Mouse (Mus musculus) MEL (cell line): ENCODE data around the gene Stag1. TPM values are rescaled to one million over a fixed set of nuclear protein-coding genes. Genes with fewer than 3 reads are reported as not detected.

Experiments
- DNase-seq: peaks from one replicate; pipeline ENCODE4 v3.0.0; 2011; ENCODE audit warnings: low read depth, low spot score
- H3K27ac ChIP-seq: 2 replicates; pipeline ENCODE4 v1.5.1; 2012; ENCODE audit warnings: low read depth, mild to moderate bottlenecking, control low read depth, low read length, moderate library complexity; ENCODE audit not compliant: control insufficient read depth
- H3K27me3 ChIP-seq, 2 experiments: fragments of 150-350 bp in 1 of 2; sonication (generic) in 1 of 2; 2 replicates each; pipeline ENCODE4 v1.6.1; 2012; ENCODE audit warnings: low read length in 2 of 2, mild to moderate bottlenecking in 2 of 2, improper control_type of control experiment in 1 of 2, moderate library complexity in 1 of 2; ENCODE audit not compliant: insufficient read depth in 2 of 2, control insufficient read depth in 1 of 2
- H3K36me3 ChIP-seq, 2 experiments: 2 replicates each; pipeline ENCODE4 v1.6.1; 2012 to 2014; ENCODE audit warnings: low read length in 2 of 2, improper control_type of control experiment in 1 of 2, inconsistent platforms in 1 of 2, mild to moderate bottlenecking in 1 of 2; ENCODE audit not compliant: insufficient read depth in 2 of 2, control insufficient read depth in 1 of 2
- H3K4me1 ChIP-seq, 2 experiments: fragments of 150-350 bp in 1 of 2; sonication (generic) in 1 of 2; 2 replicates each; pipeline ENCODE4 v1.6.1; 2012; ENCODE audit warnings: low read length in 2 of 2, improper control_type of control experiment in 1 of 2, mild to moderate bottlenecking in 1 of 2; ENCODE audit not compliant: insufficient read depth in 2 of 2, control insufficient read depth in 1 of 2
- H3K4me3 ChIP-seq, 2 experiments: fragments of 150-350 bp in 1 of 2; sonication (generic) in 1 of 2; 2 replicates each; pipeline ENCODE4 v1.5.1; 2012; ENCODE audit warnings: low read depth in 2 of 2, low read length in 2 of 2, mild to moderate bottlenecking in 2 of 2, moderate library complexity in 2 of 2, control low read depth in 1 of 2, improper control_type of control experiment in 1 of 2; ENCODE audit not compliant: control insufficient read depth in 1 of 2, insufficient read depth in 1 of 2
- H3K79me2 ChIP-seq: 2 replicates; pipeline ENCODE4 v1.6.1; 2012; ENCODE audit warnings: mild to moderate bottlenecking, low read length, moderate library complexity; ENCODE audit not compliant: control insufficient read depth, poor library complexity, insufficient read depth
- H3K9ac ChIP-seq: 2 replicates; pipeline ENCODE4 v1.6.1; 2012; ENCODE audit warnings: low read depth, mild to moderate bottlenecking, control low read depth, low read length, moderate library complexity; ENCODE audit not compliant: control insufficient read depth, poor library complexity, severe bottlenecking
- H3K9me3 ChIP-seq: fragments of 150-350 bp; sonication (generic); replicated peaks from 2 replicates; pipeline ENCODE4 v1.6.1; 2012; ENCODE audit warnings: mild to moderate bottlenecking, low read length, improper control_type of control experiment, moderate library complexity; ENCODE audit not compliant: insufficient read depth
- CHD1 ChIP-seq: IDR thresholded peaks from 2 replicates; pipeline ENCODE4 v1.6.1; 2012; ENCODE audit warnings: low read depth, mild to moderate bottlenecking, inconsistent platforms, low read length, improper control_type of control experiment
- CHD2 ChIP-seq: IDR thresholded peaks from 2 replicates; pipeline ENCODE4 v1.6.1; 2011; ENCODE audit warnings: low read length, improper control_type of control experiment
- CTCF ChIP-seq, 3 experiments: IDR thresholded peaks in 2 of 3; conservative IDR thresholded peaks in 1 of 3; 2 replicates each; pipeline ENCODE4 v1.5.1; 2011 to 2012; ENCODE audit warnings: low read length in 3 of 3, low read depth in 2 of 3, mild to moderate bottlenecking in 2 of 3, improper control_type of control experiment in 1 of 3, inconsistent platforms in 1 of 3, mixed read lengths in 1 of 3, moderate library complexity in 1 of 3; ENCODE audit not compliant: control insufficient read depth in 1 of 3, insufficient read depth in 1 of 3, poor library complexity in 1 of 3, severe bottlenecking in 1 of 3
- E2F4 ChIP-seq: IDR thresholded peaks from 2 replicates; pipeline ENCODE4 v1.6.1; 2011; ENCODE audit warnings: low read depth, low read length, improper control_type of control experiment, borderline replicate concordance
- EP300 ChIP-seq, 2 experiments: IDR thresholded peaks; 2 replicates each; pipeline ENCODE4 v1.6.1; 2011; ENCODE audit warnings: improper control_type of control experiment in 2 of 2, low read length in 2 of 2, low read depth in 1 of 2, mild to moderate bottlenecking in 1 of 2
- ETS1 ChIP-seq: IDR thresholded peaks from 2 replicates; pipeline ENCODE4 v1.6.1; 2012; ENCODE audit warnings: low read depth, mild to moderate bottlenecking, inconsistent platforms, low read length, improper control_type of control experiment, moderate library complexity
- GABPA ChIP-seq: IDR thresholded peaks from 2 replicates; pipeline ENCODE4 v1.6.1; 2012; ENCODE audit warnings: low read depth, mild to moderate bottlenecking, inconsistent platforms, low read length, improper control_type of control experiment, moderate library complexity
- GATA1 ChIP-seq: IDR thresholded peaks from 2 replicates; pipeline ENCODE4 v1.6.1; 2011; ENCODE audit warnings: low read depth, low read length, improper control_type of control experiment
- HCFC1 ChIP-seq: IDR thresholded peaks from 2 replicates; pipeline ENCODE4 v1.6.1; 2012; ENCODE audit warnings: low read depth, mild to moderate bottlenecking, inconsistent platforms, low read length, improper control_type of control experiment, moderate library complexity
- JUND ChIP-seq: IDR thresholded peaks from 2 replicates; pipeline ENCODE4 v1.6.1; 2011; ENCODE audit warnings: low read depth, mild to moderate bottlenecking, improper control_type of control experiment, low read length
- KAT2A ChIP-seq: conservative IDR thresholded peaks from 2 replicates; pipeline ENCODE4 v1.6.1; 2012; ENCODE audit warnings: low read depth, low read length, improper control_type of control experiment, inconsistent platforms
- MAFK ChIP-seq: IDR thresholded peaks from 2 replicates; pipeline ENCODE4 v1.6.1; 2011; ENCODE audit warnings: low read depth, mild to moderate bottlenecking, low read length, improper control_type of control experiment, borderline replicate concordance
- MAX ChIP-seq: IDR thresholded peaks from 2 replicates; pipeline ENCODE4 v1.6.1; 2011; ENCODE audit warnings: low read length, improper control_type of control experiment
- MEF2A ChIP-seq: IDR thresholded peaks from 2 replicates; pipeline ENCODE4 v1.6.1; 2014; ENCODE audit warnings: low read depth, mild to moderate bottlenecking, inconsistent platforms, low read length, improper control_type of control experiment; ENCODE audit not compliant: poor library complexity, insufficient replicate concordance, severe bottlenecking; ENCODE audit errors: extremely low read depth
- MYB ChIP-seq: IDR thresholded peaks from 2 replicates; pipeline ENCODE4 v1.6.1; 2011; ENCODE audit warnings: mild to moderate bottlenecking, low read depth, low read length, improper control_type of control experiment
- MYC ChIP-seq: IDR thresholded peaks from 2 replicates; pipeline ENCODE4 v1.6.1; 2011; ENCODE audit warnings: low read depth, mild to moderate bottlenecking, low read length, improper control_type of control experiment, moderate library complexity
- NRF1 ChIP-seq: IDR thresholded peaks from 2 replicates; pipeline ENCODE4 v1.6.1; 2014; ENCODE audit warnings: low read depth, mild to moderate bottlenecking, inconsistent platforms, low read length, improper control_type of control experiment, moderate library complexity; ENCODE audit not compliant: poor library complexity, insufficient read depth, severe bottlenecking
- POLR2AphosphoS2 ChIP-seq: IDR thresholded peaks from 2 replicates; pipeline ENCODE4 v1.6.1; 2011; ENCODE audit warnings: low read length, improper control_type of control experiment
- POLR2AphosphoS5 ChIP-seq: IDR thresholded peaks from 2 replicates; pipeline ENCODE4 v1.6.1; 2012; ENCODE audit warnings: low read depth, borderline replicate concordance, mild to moderate bottlenecking, inconsistent platforms, low read length, moderate library complexity, mixed read lengths
- RAD21 ChIP-seq: IDR thresholded peaks from 2 replicates; pipeline ENCODE4 v1.6.1; 2011; ENCODE audit warnings: mild to moderate bottlenecking, low read depth, low read length, improper control_type of control experiment
- TAL1 ChIP-seq: IDR thresholded peaks from 2 replicates; pipeline ENCODE4 v1.6.1; 2012; ENCODE audit warnings: mild to moderate bottlenecking, inconsistent platforms, low read length, moderate library complexity, mixed read lengths
- TBP ChIP-seq: IDR thresholded peaks from 2 replicates; pipeline ENCODE4 v1.8.0; 2011; ENCODE audit warnings: low read depth, low read length, improper control_type of control experiment
- TCF12 ChIP-seq: IDR thresholded peaks from 2 replicates; pipeline ENCODE4 v1.6.1; 2014; ENCODE audit warnings: low read depth, mild to moderate bottlenecking, inconsistent platforms, low read length, improper control_type of control experiment, moderate library complexity
- UBTF ChIP-seq: IDR thresholded peaks from 2 replicates; pipeline ENCODE4 v1.6.1; 2012; ENCODE audit warnings: low read depth, mild to moderate bottlenecking, inconsistent platforms, low read length, improper control_type of control experiment, moderate library complexity, borderline replicate concordance; ENCODE audit not compliant: insufficient read depth
- USF1 ChIP-seq: IDR thresholded peaks from 2 replicates; pipeline ENCODE4 v1.6.1; 2014; ENCODE audit warnings: low read depth, mild to moderate bottlenecking, inconsistent platforms, low read length, improper control_type of control experiment, moderate library complexity
- USF2 ChIP-seq, 2 experiments: IDR thresholded peaks; 2 replicates each; pipeline ENCODE4 v1.6.1; 2011 to 2012; ENCODE audit warnings: improper control_type of control experiment in 2 of 2, low read length in 2 of 2, borderline replicate concordance in 1 of 2, inconsistent platforms in 1 of 2, low read depth in 1 of 2, mild to moderate bottlenecking in 1 of 2; ENCODE audit not compliant: insufficient read depth in 1 of 2
- ZC3H11A ChIP-seq: IDR thresholded peaks from 2 replicates; pipeline ENCODE4 v1.6.1; 2012; ENCODE audit warnings: low read depth, mild to moderate bottlenecking, inconsistent platforms, low read length, improper control_type of control experiment
- ZKSCAN1 ChIP-seq: IDR thresholded peaks from 2 replicates; pipeline ENCODE4 v1.6.1; 2012; ENCODE audit warnings: low read depth, mild to moderate bottlenecking, inconsistent platforms, low read length, improper control_type of control experiment, moderate library complexity
- ZNF384 ChIP-seq: IDR thresholded peaks from 2 replicates; pipeline ENCODE4 v1.6.1; 2012; ENCODE audit warnings: low read depth, mild to moderate bottlenecking, inconsistent platforms, low read length, improper control_type of control experiment
- polyA plus RNA-seq, 2 experiments: library from polyadenylated mRNA; stranded (reverse) in 1 of 2; unstranded in 1 of 2; fragments of >175 nt in 1 of 2; fragments of >200 nt in 1 of 2; gene quantifications; 2 replicates each; pipeline versions ENCODE4 v1.2.1 to v1.2.4; 2012; ENCODE audit warnings: low replicate concordance in 2 of 2, low read depth in 1 of 2; ENCODE audit not compliant: insufficient read length in 2 of 2, insufficient read depth in 1 of 2, missing spikeins in 1 of 2
- total RNA-seq: library from RNA; depleted of rRNA; stranded (reverse); fragments of 300-350 nt; gene quantifications from 2 replicates; pipeline ENCODE4 v1.2.3, GENCODE M21; 2012

The Stag1 gene
- total and polyA plus RNA-seq, 3 experiments, result 30.1 to 41.7 TPM; not detected in 1

GRCm38 (mm10) chr9:100584031-100584430, 13.6 kb upstream of the Stag1 start:
- Histone ChIP-seq H3K27me3 (no peaks in the 10 kb centered on the region), H3K4me1 (peaks cover 0 to 22% of the 10 kb centered on the region in 2 experiments; a peak in 2 of 4 replicates), H3K9ac (no peak overlapping the region), H3K4me3 (no peak overlapping the region), H3K27ac (no peak overlapping the region), H3K9me3 (no peaks in the 10 kb centered on the region), H3K79me2 (no peaks in the 10 kb centered on the region), H3K36me3 (peaks cover 0 to 8% of the 10 kb centered on the region in 2 experiments; a peak in 2 of 4 replicates)
- TF ChIP-seq MEF2A (no peak), USF1 (no peak), GABPA (no peak), TAL1 (no peak), CHD2 (no peak), MYB (no peak), POLR2AphosphoS5 (no peak), RAD21 (no peak), POLR2AphosphoS2 (no peak), CTCF (IDR thresholded peaks at IDR 0.05 in 2 of 3, conservative IDR thresholded peaks at IDR 0.05 in 1 of 3; ENCODE audit: control insufficient read depth in 1 of 3, insufficient read depth in 1 of 3, low read depth in 2 of 3, low read length in 3 of 3, poor library complexity in 1 of 3, severe bottlenecking in 1 of 3) (no peak), USF2 (IDR thresholded peaks at IDR 0.05; ENCODE audit: borderline replicate concordance in 1 of 2, insufficient read depth in 1 of 2, low read depth in 1 of 2, low read length in 2 of 2) (no peak), HCFC1 (no peak), TBP (no peak), MAX (no peak), ZKSCAN1 (no peak), KAT2A (no peak), NRF1 (no peak), EP300 (IDR thresholded peaks at IDR 0.05; ENCODE audit: low read depth in 1 of 2, low read length in 2 of 2) (no peak), ZC3H11A (no peak)
- no peak for DNase-seq

- no peaks in the 10 kb centered on the region for H3K79me2 ChIP-seq
- TF ChIP-seq TCF12 (no peak), RAD21 (no peak), GABPA (no peak), GATA1 (no peak), POLR2AphosphoS2 (no peak), CHD2 (no peak), HCFC1 (no peak), TAL1 (no peak), CTCF (IDR thresholded peaks at IDR 0.05 in 2 of 3, conservative IDR thresholded peaks at IDR 0.05 in 1 of 3; ENCODE audit: control insufficient read depth in 1 of 3, insufficient read depth in 1 of 3, low read depth in 2 of 3, low read length in 3 of 3, poor library complexity in 1 of 3, severe bottlenecking in 1 of 3) (no peak), ETS1 (no peak), JUND (no peak), ZNF384 (no peak), MAFK (no peak), E2F4 (no peak), MYC (no peak), UBTF (no peak), CHD1 (no peak), POLR2AphosphoS5 (no peak)
- H3K9ac ChIP-seq, result no peak overlapping the region
- peaks cover 0 to 4% of the 10 kb centered on the region in 2 experiments; a peak in 1 of 4 replicates for H3K36me3 ChIP-seq
- no peak for DNase-seq
- H3K27ac ChIP-seq, result no peak overlapping the region
- H3K4me1 ChIP-seq, result peaks cover 0 to 5% of the 10 kb centered on the region in 2 experiments; a peak in 1 of 4 replicates
- no peak overlapping the region for H3K4me3 ChIP-seq
- no peaks in the 10 kb centered on the region for H3K9me3 ChIP-seq
- H3K27me3 ChIP-seq, result peaks cover 0 to 1% of the 10 kb centered on the region in 2 experiments; a peak in 1 of 4 replicates
These were observed 7.1 kb upstream of the Stag1 start for GRCm38 (mm10) chr9:100590462-100590861.
